Mouse (Mus musculus) liver, adult 2 months (tissue): ENCODE data around the gene Ebf4. TPM values are rescaled to one million over a fixed set of nuclear protein-coding genes. Genes with fewer than 3 reads are reported as not detected.

Experiments
- DNase-seq: peaks from one replicate; pipeline ENCODE4 v3.0.0-alpha.2; 2011; ENCODE audit warnings: low read depth, low spot score; ENCODE audit errors: extremely low read depth
- H3K27ac ChIP-seq: fragments of 200-500 bp; replicated peaks from 2 replicates; pipeline ENCODE4 v1.5.1; 2012; ENCODE audit warnings: low read depth, mild to moderate bottlenecking, control low read depth, inconsistent platforms, low read length; ENCODE audit not compliant: insufficient read depth
- H3K27me3 ChIP-seq: fragments of 200-500 bp; 2 replicates; pipeline ENCODE4 v1.6.1; 2012; ENCODE audit warnings: mild to moderate bottlenecking, moderate library complexity, low read length, inconsistent platforms; ENCODE audit not compliant: control insufficient read depth, insufficient read depth
- H3K36me3 ChIP-seq: fragments of 200-500 bp; 2 replicates; pipeline ENCODE4 v1.6.1; 2012; ENCODE audit warnings: low read length, inconsistent platforms; ENCODE audit not compliant: control insufficient read depth, insufficient read depth
- H3K4me1 ChIP-seq: fragments of 200-500 bp; 2 replicates; pipeline ENCODE4 v1.6.1; 2011; ENCODE audit warnings: low read length; ENCODE audit not compliant: control insufficient read depth, insufficient read depth
- H3K4me3 ChIP-seq: fragments of 200-500 bp; 2 replicates; pipeline ENCODE4 v1.5.1; 2011; ENCODE audit warnings: low read depth, mild to moderate bottlenecking, control low read depth, low read length, moderate library complexity; ENCODE audit not compliant: insufficient read depth
- H3K79me2 ChIP-seq: fragments of 200-500 bp; 2 replicates; pipeline ENCODE4 v1.6.1; 2012; ENCODE audit warnings: inconsistent platforms, mild to moderate bottlenecking, low read length, moderate library complexity; ENCODE audit not compliant: control insufficient read depth, insufficient read depth
- H3K9ac ChIP-seq: fragments of 200-500 bp; 2 replicates; pipeline ENCODE4 v1.6.1; 2012; ENCODE audit warnings: low read depth, mild to moderate bottlenecking, control low read depth, inconsistent platforms, low read length
- CTCF ChIP-seq: fragments of 200-500 bp; IDR thresholded peaks from 2 replicates; pipeline ENCODE4 v1.5.1; 2011; ENCODE audit warnings: low read depth, low read length, control low read depth
- POLR2A ChIP-seq: fragments of 200-500 bp; IDR thresholded peaks from 2 replicates; pipeline ENCODE4 v1.6.1; 2011; ENCODE audit warnings: low read length, control low read depth; ENCODE audit not compliant: insufficient read depth; ENCODE audit errors: extremely low read depth
- WGBS: fragments of 180-500 bp; shearing (Covaris S2); methylation state at CpG from one replicate; pipeline ENCODE4 v1.1.7; 2018; 5-methylcytosine and 5-hydroxymethylcytosine counted together
- polyA plus RNA-seq: library from polyadenylated mRNA; depleted of rRNA; stranded (reverse); fragments of >200 nt; gene quantifications from 2 replicates; pipeline ENCODE4 v1.2.3, GENCODE M21; 2012
- total RNA-seq: library from RNA; depleted of rRNA; stranded (reverse); fragments of >200 nt; gene quantifications from 2 replicates; pipeline ENCODE4 v1.2.3, GENCODE M21; 2014

The Ebf4 gene
- total and polyA plus RNA-seq, 2 experiments = 0.09 to 0.22 TPM

DNA sequence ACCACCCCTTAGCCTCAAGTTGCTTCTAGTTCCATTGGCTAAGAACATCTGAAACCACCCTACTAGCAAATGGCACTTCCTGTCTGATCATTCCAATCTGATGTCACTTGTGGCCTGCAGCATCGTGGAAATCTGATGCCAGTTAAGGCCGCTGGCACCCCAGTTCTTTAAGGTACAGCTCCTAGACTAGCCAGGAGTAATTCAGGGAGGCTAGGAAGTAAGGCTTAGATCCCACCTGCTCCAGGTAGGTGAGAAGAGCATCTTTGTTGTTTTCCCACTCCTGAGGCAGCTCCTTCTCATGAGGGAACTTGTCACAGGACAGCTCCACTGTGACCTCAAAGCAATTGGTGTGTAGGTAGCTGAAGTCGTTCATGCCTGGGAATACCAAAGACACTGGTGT lies 97.9 kb downstream of the Ebf4 start:
- TF ChIP-seq POLR2A = no peak
- 80% methylated on average over 3 of the region's 3 CpGs for WGBS
- H3K27me3 ChIP-seq = peaks cover 7% of the 10 kb centered on the region

DNA sequence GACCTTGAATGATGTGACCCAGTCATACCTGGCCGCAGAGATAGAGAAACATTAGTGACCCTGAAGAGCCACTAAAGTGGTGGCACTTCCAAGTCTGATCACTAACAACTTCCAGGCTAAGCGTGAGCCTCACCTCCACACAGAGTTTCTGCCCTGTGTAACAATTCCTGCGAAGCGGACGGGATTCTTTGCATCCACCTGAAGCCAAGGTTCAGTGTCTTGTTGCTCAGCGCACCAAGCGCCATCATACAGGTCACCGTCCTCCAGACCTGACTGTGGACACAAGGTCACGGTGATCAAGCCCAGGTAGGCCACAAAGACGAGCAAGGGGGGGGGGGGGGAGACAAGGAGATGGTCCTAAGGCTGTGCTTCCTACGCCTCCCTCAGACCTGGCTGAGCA lies 100.7 kb downstream of the Ebf4 start:
- no peak for DNase-seq
- no peak overlapping the region for H3K27ac ChIP-seq
- no peak overlapping the region for H3K4me3 ChIP-seq
- H3K4me1 ChIP-seq = no peaks in the 10 kb centered on the region
- H3K9ac ChIP-seq = no peak overlapping the region
- H3K79me2 ChIP-seq = no peaks in the 10 kb centered on the region
- H3K27me3 ChIP-seq = peaks cover 7% of the 10 kb centered on the region
- TF ChIP-seq POLR2A (no peak), CTCF (no peak)
- H3K36me3 ChIP-seq = no peaks in the 10 kb centered on the region
- WGBS = 89% methylated on average over 11 of the region's 11 CpGs

More for the DNA sequence above, 97.9 kb downstream of the Ebf4 start:
- H3K79me2 ChIP-seq = no peaks in the 10 kb centered on the region
- no peak overlapping the region for H3K4me3 ChIP-seq
- H3K27ac ChIP-seq = no peak overlapping the region
- H3K36me3 ChIP-seq = no peaks in the 10 kb centered on the region
- no peaks in the 10 kb centered on the region for H3K4me1 ChIP-seq
- H3K9ac ChIP-seq = no peak overlapping the region
- DNase-seq = no peak

DNA sequence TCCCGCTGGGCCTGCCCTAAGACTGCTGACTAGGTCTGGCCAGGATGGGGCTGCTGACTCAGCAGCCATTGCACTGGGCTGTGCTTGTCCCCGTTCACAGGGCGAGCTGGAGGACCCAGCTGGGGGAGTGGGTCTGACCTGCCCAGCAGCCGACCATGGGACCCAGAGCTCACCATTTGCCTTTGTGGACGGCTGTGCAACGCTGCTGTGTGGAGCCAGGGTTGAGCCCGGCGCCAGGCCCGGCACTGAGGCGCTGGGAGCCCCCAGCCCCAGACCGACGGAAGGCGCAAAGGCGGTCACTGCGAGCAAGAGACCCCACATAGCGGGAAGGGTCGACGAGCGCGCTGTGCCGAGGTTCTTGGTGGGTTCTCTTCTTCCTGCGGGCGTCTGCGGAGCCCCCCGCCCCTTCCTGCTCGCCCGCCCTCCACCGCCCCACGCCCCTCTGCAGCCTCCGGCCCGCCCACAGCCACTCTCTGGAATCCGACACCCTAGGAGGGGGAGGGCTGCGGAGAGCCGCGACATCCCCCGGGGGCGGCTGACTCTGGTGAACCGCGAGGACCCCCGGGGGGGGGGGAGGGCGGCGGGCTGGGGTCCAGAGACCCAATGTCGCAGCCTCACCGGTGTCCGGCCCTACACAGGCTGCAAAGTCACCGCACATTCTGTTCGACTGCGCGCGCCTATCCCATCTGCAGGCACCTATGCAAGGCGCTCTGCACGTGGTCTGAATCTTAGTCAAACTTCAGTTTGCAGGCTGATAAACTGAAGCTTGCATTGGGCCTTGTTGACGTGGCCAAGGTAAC lies 102.4 kb downstream of the Ebf4 start, which contains the start of gene Cpxm1:
Cpxm1 (minus strand) TSS at position 389 of the 800 bp plus-strand sequence.
- H3K9ac ChIP-seq = peak within 1 kb of the TSS; percentile 57
- no peak for TF ChIP-seq CTCF
- TF ChIP-seq POLR2A = no peak
- H3K27me3 ChIP-seq = peaks cover 7% of the 10 kb centered on the region
- no peaks in the 10 kb centered on the region for H3K36me3 ChIP-seq
- WGBS = 6% methylated on average over 45 of the region's 53 CpGs
- no peak within 1 kb of the TSS for H3K27ac ChIP-seq
- H3K4me3 ChIP-seq = peak within 1 kb of the TSS; percentile 45
- no peaks in the 10 kb centered on the region for H3K79me2 ChIP-seq
- no peak for DNase-seq
- H3K4me1 ChIP-seq = no peaks in the 10 kb centered on the region

DNA sequence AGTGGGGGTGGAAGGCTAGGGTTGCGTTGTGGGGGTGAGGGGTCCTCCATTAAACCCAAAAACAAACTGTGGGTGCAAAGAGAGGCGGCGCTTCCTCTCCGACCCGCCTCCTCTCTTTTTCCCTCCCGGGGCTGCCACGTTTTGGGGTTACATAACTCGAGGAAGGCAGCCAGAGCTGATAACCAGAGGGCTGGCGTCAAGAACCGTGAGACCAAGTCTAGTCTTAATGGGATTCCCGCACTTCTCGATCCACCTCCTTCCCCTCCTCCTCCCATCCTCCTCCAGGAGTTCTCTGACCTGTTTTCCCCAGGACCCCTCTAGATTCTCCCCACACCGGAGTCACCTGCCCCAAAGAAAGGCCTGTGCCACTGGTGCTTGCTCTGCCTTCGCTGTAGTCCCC lies 103.1 kb downstream of the Ebf4 start:
- H3K27me3 ChIP-seq = peaks cover 7% of the 10 kb centered on the region
- no peak for TF ChIP-seq POLR2A
- TF ChIP-seq CTCF = no peak
- no peaks in the 10 kb centered on the region for H3K79me2 ChIP-seq
- no peak overlapping the region for H3K27ac ChIP-seq
- DNase-seq = no peak
- no peaks in the 10 kb centered on the region for H3K4me1 ChIP-seq
- H3K9ac ChIP-seq = no peak overlapping the region
- H3K36me3 ChIP-seq = no peaks in the 10 kb centered on the region
- 15% methylated on average over 14 of the region's 14 CpGs for WGBS
- no peak overlapping the region for H3K4me3 ChIP-seq

DNA sequence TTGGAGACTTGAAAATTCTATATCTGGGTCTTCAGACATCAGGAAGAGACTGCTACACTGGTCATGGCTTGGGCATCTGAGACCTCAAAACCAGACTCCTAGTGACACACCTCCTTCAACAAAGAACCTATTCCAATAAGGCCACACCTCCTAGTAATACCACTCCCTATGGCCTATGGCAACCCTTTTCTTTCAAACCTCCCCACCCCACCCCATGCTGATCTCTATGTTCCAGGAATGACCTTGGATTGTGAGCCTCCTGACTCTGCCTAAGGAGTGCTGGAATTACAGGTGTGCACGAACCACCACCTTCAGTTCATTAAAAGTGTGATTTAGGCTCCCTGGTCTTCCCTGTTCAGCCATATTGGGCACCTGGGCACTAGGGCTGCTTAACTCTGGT lies 105.1 kb downstream of the Ebf4 start:
- Histone ChIP-seq H3K27ac (no peak overlapping the region), H3K4me1 (no peaks in the 10 kb centered on the region), H3K27me3 (peaks cover 7% of the 10 kb centered on the region), H3K36me3 (no peaks in the 10 kb centered on the region), H3K9ac (no peak overlapping the region), H3K79me2 (no peaks in the 10 kb centered on the region), H3K4me3 (no peak overlapping the region)
- WGBS = 93% methylated on average over 1 of the region's 1 CpGs
- no peak for DNase-seq
- no peak for TF ChIP-seq CTCF
- TF ChIP-seq POLR2A = no peak

DNA sequence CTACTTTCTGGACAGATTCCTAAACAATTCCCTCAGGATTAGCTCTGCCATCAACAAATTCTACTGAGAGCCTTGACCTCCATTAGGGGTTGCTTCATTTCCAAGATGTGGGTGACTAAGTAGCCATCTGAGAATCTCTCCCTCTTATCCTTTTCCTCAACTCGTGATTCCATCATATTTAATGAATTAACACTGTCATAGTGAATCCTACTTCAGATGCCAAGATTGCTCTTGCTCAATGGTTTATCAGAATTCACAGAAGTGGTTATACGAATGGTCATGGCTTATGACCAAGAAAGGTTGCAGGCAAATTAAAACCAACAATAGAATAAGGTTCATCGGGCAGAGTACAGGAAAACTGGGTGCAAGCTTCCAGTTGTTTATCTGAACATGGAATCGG lies 106.9 kb downstream of the Ebf4 start:
- no peak overlapping the region for H3K4me3 ChIP-seq
- no peaks in the 10 kb centered on the region for H3K4me1 ChIP-seq
- DNase-seq = peak; percentile 43
- H3K27me3 ChIP-seq = peaks cover 7% of the 10 kb centered on the region
- H3K79me2 ChIP-seq = no peaks in the 10 kb centered on the region
- H3K9ac ChIP-seq = no peak overlapping the region
- no peak overlapping the region for H3K27ac ChIP-seq
- TF ChIP-seq POLR2A (no peak), CTCF (no peak)
- WGBS = 14% methylated on average over 4 of the region's 4 CpGs
- no peaks in the 10 kb centered on the region for H3K36me3 ChIP-seq
